13 mouse cellular contexts compared by ENCODE assay signal in the genomic region with DNA sequence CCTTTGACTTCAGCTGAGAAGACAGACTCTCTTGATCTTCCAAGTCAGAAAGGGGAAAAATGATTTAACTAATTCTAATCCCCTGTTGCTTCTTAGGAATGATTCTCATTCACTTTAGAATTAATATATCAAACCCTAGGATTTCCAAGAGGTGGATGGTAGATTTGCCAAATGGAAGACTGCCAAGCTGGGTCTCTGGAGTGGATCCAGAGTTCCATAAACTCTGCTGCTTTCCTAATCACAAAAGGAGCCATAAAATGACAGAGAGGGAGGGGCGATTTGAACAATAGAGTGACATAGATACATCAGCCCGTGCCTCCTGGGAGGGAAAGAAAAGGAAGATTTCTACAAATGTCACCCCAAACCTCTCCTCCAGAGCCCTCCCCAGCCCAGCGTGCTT. TPM values are rescaled to one million over a fixed set of nuclear protein-coding genes. Genes with fewer than 3 reads are reported as not detected.
"Had no signal": no experiment of that assay in that cellular context is flagged by ENCODE, and none has a peak within 500 bp of the region (broad histone marks: within the 10 kb centered on the region; RNA-seq: fewer than 3 reads in every experiment).

No protein-coding gene starts in this region.

- DNase-seq: kidney, adult 9 months; kidney, postnatal 36 days; lung, adult 18-20 months; lung, postnatal 4 days; thymus, adult 18-20 months; thymus, postnatal 14 days had no signal

- H3K27ac ChIP-seq: kidney, postnatal 0 days; limb, embryonic 12.5 days; liver, embryonic 14.5 days; neural tube, embryonic 15.5 days had no signal

- ATAC-seq: lung, postnatal 0 days had no signal

- H3K4me2 ChIP-seq: limb, embryonic 12.5 days; midbrain, embryonic 11.5 days; neural tube, embryonic 15.5 days had no signal

- H3K4me3 ChIP-seq: limb, embryonic 12.5 days; myocyte; neural tube, embryonic 15.5 days had no signal

- H3K9ac ChIP-seq: limb, embryonic 12.5 days; liver, embryonic 14.5 days; neural tube, embryonic 15.5 days had no signal

- H3K9me3 ChIP-seq: limb, embryonic 12.5 days; neural tube, embryonic 15.5 days had no signal

- H3K36me3 ChIP-seq: limb, embryonic 12.5 days; neural tube, embryonic 15.5 days had no signal

RNA-seq across cellular contexts. Expression of gene Tnfaip8l3, which starts 3.4 kb away (rescaled TPM):
- polyA plus RNA-seq: myocyte had no signal
